Mouse (Mus musculus) splenic B cell, adult 2 months (primary cell): Measurements from ENCODE around the gene Kcnk10.
"Not testable (repeated sequence)": the region's sequence is repeated elsewhere in the genome, so short reads cannot be mapped to it uniquely, and the experiment has no call there.

ENCODE experiments used
- DNase-seq: peaks from one replicate; pipeline ENCODE4 v3.0.0-alpha.2; 2011; ENCODE audit warnings: low read depth, low spot score
- H3K27me3 ChIP-seq: 2 replicates; pipeline ENCODE4 v1.6.1; 2012; ENCODE audit warnings: mild to moderate bottlenecking, low read length, moderate library complexity, mixed read lengths; ENCODE audit not compliant: control insufficient read depth, poor library complexity, insufficient read depth, severe bottlenecking
- H3K36me3 ChIP-seq: 2 replicates; pipeline ENCODE4 v1.6.1; 2012; ENCODE audit warnings: mild to moderate bottlenecking, low read length, moderate library complexity, mixed read lengths; ENCODE audit not compliant: control insufficient read depth, poor library complexity, insufficient read depth, severe bottlenecking

The Kcnk10 gene

GRCm38 (mm10) chr12:98577861-98578360 is at the start of gene Kcnk10:
Kcnk10 (minus strand) TSS chr12:98578310.
- no peaks in the 10 kb centered on the region for H3K36me3 ChIP-seq
- H3K27me3 ChIP-seq = no peaks in the 10 kb centered on the region
- peak; percentile 91 for DNase-seq

- peak; percentile 81 for DNase-seq
- Histone ChIP-seq H3K36me3 (no peaks in the 10 kb centered on the region), H3K27me3 (no peaks in the 10 kb centered on the region)
These were observed 49.5 kb upstream of the Kcnk10 start, which contains the start of gene Spata7 for GRCm38 (mm10) chr12:98627392-98628259. Spata7 (plus strand) TSS chr12:98628157.

DNA sequence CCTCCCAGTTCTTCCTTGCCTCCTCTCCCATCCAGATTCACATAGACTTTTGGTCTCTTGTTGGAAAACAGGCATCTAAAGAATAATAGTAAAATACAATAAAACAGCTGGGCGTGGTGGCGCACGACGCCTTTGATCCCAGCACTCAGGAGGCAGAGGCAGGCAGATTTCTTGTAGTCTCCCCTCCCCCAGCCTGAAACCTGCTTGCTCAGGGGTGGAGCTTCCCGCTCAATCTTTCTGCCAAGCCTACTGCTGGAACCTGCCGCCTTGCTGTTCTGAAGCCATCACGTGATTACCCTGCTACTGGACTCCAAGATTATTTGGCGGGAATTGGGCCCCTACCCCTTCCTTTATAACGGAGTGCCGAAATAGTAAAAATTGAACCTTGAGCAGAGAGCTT is 45.2 kb upstream of the Kcnk10 start:
- not testable (repeated sequence) for H3K27me3 ChIP-seq, DNase-seq, H3K36me3 ChIP-seq

- DNase-seq = peak; percentile 19
- not testable (repeated sequence) for H3K27me3 ChIP-seq, H3K36me3 ChIP-seq
These were observed 42.8 kb upstream of the Kcnk10 start for GRCm38 (mm10) chr12:98620922-98621321.

GRCm38 (mm10) chr12:98619496-98619895 is 41.4 kb upstream of the Kcnk10 start:
- DNase-seq = no peak
- H3K36me3 ChIP-seq = no peaks in the 10 kb centered on the region
- H3K27me3 ChIP-seq = no peaks in the 10 kb centered on the region

DNA sequence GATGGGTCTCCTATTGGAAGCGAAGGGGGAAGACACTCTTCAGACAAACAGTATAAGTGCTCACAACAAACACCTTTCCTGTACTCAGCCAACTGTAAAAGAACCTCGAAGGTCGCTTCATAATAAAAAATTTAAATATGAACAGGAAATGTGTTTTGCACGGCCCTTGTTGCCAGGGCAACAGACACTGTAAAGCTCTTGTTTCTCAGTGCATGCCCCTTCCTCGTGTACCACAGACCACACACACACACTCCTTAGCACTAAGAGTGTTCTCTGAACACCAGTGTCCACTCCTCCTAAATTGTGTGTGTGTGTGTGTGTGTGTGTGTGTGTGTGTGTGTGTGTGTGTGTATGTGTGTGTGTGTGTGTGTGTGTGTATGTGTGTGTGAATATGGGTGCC is 37.6 kb upstream of the Kcnk10 start:
- no peaks in the 10 kb centered on the region for H3K27me3 ChIP-seq
- DNase-seq = peak; percentile 64
- H3K36me3 ChIP-seq = no peaks in the 10 kb centered on the region

DNA sequence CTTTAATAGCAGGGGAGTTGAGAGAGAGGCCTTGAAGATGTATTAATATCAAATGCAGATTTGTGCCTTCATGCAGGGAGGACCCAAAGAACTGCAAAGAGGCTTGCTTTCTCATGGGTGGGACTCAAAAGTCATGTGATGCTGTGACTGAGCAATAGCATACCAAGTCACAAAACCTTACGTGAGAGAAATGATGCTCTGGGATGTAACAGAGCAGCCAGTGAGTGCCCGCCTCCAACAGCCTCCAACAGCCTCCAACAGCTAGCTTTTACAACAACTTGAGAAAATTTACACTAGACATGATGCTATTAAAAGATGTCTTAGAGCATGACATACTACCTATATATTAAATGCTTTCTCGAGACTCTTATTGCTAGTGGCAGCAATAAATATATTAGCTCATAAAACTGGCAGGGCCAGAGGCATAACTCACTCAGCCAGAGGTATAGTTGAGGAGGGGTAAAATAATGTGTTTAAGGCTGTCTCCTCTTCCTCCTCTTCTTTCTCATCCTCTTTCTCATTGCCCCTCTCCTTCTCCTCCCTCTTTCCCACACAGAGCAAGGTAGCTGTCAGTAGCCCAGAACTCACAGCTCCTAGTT is 36.9 kb upstream of the Kcnk10 start:
- no peak for DNase-seq
- no peaks in the 10 kb centered on the region for H3K36me3 ChIP-seq
- no peaks in the 10 kb centered on the region for H3K27me3 ChIP-seq

- DNase-seq = no peak
- H3K36me3 ChIP-seq = no peaks in the 10 kb centered on the region
- H3K27me3 ChIP-seq = no peaks in the 10 kb centered on the region
These were observed 32.2 kb upstream of the Kcnk10 start for GRCm38 (mm10) chr12:98610341-98610740.

GRCm38 (mm10) chr12:98606595-98607290 is 28.6 kb upstream of the Kcnk10 start:
- Histone ChIP-seq H3K27me3 (no peaks in the 10 kb centered on the region), H3K36me3 (no peaks in the 10 kb centered on the region)
- peak; percentile 67 for DNase-seq

GRCm38 (mm10) chr12:98605264-98605663 is 27.2 kb upstream of the Kcnk10 start:
- no peak for DNase-seq
- no peaks in the 10 kb centered on the region for H3K27me3 ChIP-seq
- H3K36me3 ChIP-seq = no peaks in the 10 kb centered on the region

- DNase-seq = peak; percentile 52
- Histone ChIP-seq H3K36me3 (no peaks in the 10 kb centered on the region), H3K27me3 (no peaks in the 10 kb centered on the region)
These were observed 24.0 kb upstream of the Kcnk10 start for GRCm38 (mm10) chr12:98602114-98602513.

- no peak for DNase-seq
- Histone ChIP-seq H3K27me3 (no peaks in the 10 kb centered on the region), H3K36me3 (no peaks in the 10 kb centered on the region)
These were observed 22.8 kb upstream of the Kcnk10 start for GRCm38 (mm10) chr12:98600861-98601260.

DNA sequence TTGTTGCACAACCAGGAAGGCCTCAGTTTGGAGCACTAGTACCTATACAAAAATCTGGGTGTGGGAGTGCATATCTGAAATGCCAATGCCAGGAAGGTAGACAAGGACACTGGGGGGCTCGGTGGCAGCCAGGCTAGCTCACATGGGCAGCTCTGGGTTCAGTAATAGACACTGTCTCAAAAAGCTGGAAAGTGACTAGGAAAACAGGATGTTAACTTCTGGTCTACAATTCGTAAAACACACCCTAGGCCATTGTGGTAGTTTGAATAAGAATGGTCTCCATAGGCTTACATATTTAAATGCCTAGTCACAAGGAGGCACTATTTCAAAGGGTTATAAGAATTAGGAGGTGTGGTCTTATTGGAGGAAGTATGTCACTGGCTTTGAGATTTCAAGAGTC is 12.9 kb upstream of the Kcnk10 start:
- no peaks in the 10 kb centered on the region for H3K36me3 ChIP-seq
- no peak for DNase-seq
- no peaks in the 10 kb centered on the region for H3K27me3 ChIP-seq

GRCm38 (mm10) chr12:98588573-98588972 is 10.5 kb upstream of the Kcnk10 start:
- H3K36me3 ChIP-seq = no peaks in the 10 kb centered on the region
- H3K27me3 ChIP-seq = no peaks in the 10 kb centered on the region
- DNase-seq = no peak

- Histone ChIP-seq H3K27me3 (no peaks in the 10 kb centered on the region), H3K36me3 (no peaks in the 10 kb centered on the region)
- DNase-seq = peak; percentile 73
These were observed 7.2 kb upstream of the Kcnk10 start for GRCm38 (mm10) chr12:98585302-98585701.
